Mouse (Mus musculus): ENCODE data around the gene Stat3. TPM values are rescaled to one million over a fixed set of nuclear protein-coding genes. Genes with fewer than 3 reads are reported as not detected.

The Stat3 gene
- polyA plus RNA-seq, 1 experiment from 2014 or later = 60.0 TPM

DNA sequence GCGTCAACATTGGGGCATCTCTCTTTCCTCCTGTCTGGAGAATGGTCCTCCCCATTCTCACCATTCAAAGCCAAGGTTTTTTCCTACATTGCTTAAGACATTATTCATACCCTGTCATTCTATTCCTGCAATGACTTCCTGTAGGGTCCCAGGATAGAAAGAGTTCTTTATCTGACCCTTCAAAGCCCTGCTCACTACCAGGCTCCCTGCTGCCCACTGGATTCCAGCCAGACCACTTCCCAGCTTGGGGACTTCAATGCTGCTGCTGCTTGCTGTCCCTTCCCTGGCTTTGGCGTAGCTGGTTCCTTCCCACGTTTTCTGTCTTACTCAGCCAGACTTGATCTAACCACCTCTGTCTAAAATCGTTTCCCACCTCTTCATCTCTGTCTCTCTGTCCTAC is 7.5 kb upstream of the Stat3 start:
- no peaks in the 10 kb centered on the region for H3K9me3 ChIP-seq (replicated peaks)
- 31% methylated on average over 4 of the region's 4 CpGs for WGBS
- peaks cover 18% of the 10 kb centered on the region for H3K4me1 ChIP-seq (replicated peaks)
- no peaks in the 10 kb centered on the region for H3K27me3 ChIP-seq (replicated peaks)
- H3K4me2 ChIP-seq = no peak overlapping the region
- no peak overlapping the region for H3K4me3 ChIP-seq
- H3K9ac ChIP-seq = no peak overlapping the region
- ATAC-seq (ENCODE audit: insufficient number of reproducible peaks, low FRiP score) = no peak
- H3K36me3 ChIP-seq = no peaks in the 10 kb centered on the region
- H3K27ac ChIP-seq (ENCODE audit: poor library complexity, severe bottlenecking) = peak overlapping the region; percentile 33

DNA sequence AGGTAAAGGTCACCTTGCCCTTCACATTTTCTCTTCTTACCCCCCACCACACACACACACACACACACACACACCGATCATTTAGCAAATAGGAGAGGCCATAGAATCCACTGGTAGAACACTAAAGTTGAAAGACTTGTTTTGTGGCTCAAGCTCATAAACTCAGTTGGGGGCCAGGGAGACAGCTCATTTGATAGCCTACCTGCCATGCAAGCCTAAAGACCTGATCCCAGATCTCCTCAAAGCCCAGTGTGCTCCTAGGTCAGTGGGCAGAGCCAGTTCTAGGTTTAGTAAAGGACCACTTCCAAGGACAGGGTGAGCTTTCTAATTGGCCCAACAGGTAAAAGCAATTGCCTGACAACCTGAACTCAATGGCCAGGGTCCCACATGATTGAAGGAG is 3.0 kb upstream of the Stat3 start:
- Histone ChIP-seq H3K9me3 (replicated peaks) (no peaks in the 10 kb centered on the region), H3K9ac (no peak overlapping the region), H3K4me2 (no peak overlapping the region), H3K27ac (ENCODE audit: poor library complexity, severe bottlenecking) (no peak overlapping the region), H3K36me3 (no peaks in the 10 kb centered on the region), H3K4me3 (no peak overlapping the region), H3K27me3 (replicated peaks) (no peaks in the 10 kb centered on the region), H3K4me1 (replicated peaks) (peaks cover 17% of the 10 kb centered on the region)
- 76% methylated on average over 1 of the region's 1 CpGs for WGBS
- ATAC-seq (ENCODE audit: insufficient number of reproducible peaks, low FRiP score) = no peak

DNA sequence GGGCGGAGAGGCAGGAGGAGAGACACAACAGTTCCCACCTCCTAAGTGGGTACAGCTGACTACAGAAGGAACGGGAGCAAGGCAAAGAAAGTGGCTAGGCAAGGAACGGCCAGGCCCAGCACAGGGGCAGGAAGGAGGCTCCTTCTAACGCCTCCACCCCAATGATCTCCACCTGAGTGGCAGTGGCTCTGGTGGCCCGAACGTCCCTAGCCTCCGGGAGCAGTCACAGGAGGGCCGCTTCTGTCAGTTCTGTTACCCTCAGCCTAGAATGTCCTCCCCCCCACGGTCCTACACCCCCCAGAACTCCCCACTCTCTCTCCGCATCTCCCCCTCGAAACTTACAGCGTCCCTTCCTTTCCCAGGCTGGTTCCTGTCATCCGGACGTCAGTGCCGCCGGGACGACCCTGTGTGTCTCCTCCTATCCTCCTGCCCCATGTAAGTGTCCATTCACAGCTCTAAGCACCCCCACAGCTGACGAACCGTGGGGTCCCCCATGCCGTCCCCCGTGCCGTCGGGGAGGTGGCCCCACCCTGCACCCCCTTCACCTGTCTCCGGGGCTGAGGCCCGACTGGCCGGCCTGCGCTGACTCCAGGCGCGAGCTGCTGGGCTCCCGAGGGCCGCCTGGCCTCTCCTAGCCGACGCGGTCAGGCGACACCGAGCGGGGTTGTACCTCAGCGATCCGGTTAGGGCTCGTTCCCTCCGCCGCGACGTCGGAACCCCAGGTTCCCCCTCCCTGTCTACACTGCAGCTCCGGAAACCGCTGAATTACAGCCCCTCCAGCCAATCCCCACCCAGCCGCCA is 429 bp downstream of the Stat3 start:
- under 1% methylated on average over 48 of the region's 48 CpGs for WGBS
- Histone ChIP-seq H3K36me3 (no peaks in the 10 kb centered on the region), H3K4me2 (peak overlapping the region; percentile 92), H3K27ac (ENCODE audit: poor library complexity, severe bottlenecking) (peak overlapping the region; percentile 81), H3K4me1 (replicated peaks) (peaks cover 29% of the 10 kb centered on the region), H3K9ac (peak overlapping the region; percentile 84), H3K9me3 (replicated peaks) (no peaks in the 10 kb centered on the region), H3K27me3 (replicated peaks) (no peaks in the 10 kb centered on the region), H3K4me3 (peak overlapping the region; percentile 79)
- peak; percentile 4; the same call in 1 of the 2 replicates for ATAC-seq (ENCODE audit: insufficient number of reproducible peaks, low FRiP score)

DNA sequence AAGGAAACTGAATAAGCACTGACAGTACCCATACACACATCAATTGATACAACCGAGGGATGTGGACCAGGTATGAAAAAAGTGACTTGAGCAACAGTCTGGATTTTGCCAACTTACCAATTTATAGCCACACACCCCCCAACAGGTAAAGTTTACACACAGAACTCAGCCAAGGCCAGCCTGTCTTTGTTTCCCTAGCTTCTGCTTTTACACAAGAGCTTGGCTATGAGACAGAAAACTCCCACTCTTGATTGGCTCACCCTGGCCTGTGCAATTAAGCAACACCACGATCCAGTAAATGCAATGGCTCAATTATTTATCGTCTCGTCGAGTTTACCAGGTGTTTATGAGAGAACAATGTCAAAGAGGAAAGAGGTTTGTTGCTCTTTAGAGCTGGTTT is 1.2 kb downstream of the Stat3 start:
- no peaks in the 10 kb centered on the region for H3K9me3 ChIP-seq (replicated peaks)
- H3K4me1 ChIP-seq (replicated peaks) = peaks cover 29% of the 10 kb centered on the region
- peak overlapping the region; percentile 92 for H3K4me2 ChIP-seq
- WGBS = 22% methylated on average over 5 of the region's 5 CpGs
- no peaks in the 10 kb centered on the region for H3K27me3 ChIP-seq (replicated peaks)
- H3K27ac ChIP-seq (ENCODE audit: poor library complexity, severe bottlenecking) = no peak overlapping the region
- H3K4me3 ChIP-seq = peak overlapping the region; percentile 79
- peak overlapping the region; percentile 27; the same call in 1 of the 2 replicates for H3K9ac ChIP-seq
- no peaks in the 10 kb centered on the region for H3K36me3 ChIP-seq
- ATAC-seq (ENCODE audit: insufficient number of reproducible peaks, low FRiP score) = no peak

DNA sequence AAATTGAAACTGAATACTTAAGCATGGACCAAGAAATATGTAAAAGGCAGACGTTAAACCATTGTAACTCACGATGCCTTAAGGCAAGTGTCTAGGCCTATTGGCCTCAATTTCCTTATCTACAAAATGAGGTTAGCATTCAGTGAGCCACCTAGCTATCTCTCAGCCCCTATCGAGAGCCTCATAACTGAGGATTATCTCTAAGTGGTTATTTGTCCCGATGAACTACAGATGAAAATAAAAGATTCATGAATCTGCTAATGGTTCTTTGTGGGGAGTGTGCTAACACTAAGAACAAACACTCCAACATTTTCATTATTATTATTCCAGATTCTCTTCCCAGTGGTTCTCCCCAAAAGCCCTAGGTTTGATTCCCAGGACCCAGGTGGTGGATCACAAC is 2.0 kb downstream of the Stat3 start:
- Histone ChIP-seq H3K27me3 (replicated peaks) (no peaks in the 10 kb centered on the region), H3K9ac (no peak overlapping the region), H3K36me3 (no peaks in the 10 kb centered on the region), H3K4me1 (replicated peaks) (peaks cover 29% of the 10 kb centered on the region), H3K4me2 (peak overlapping the region; percentile 45), H3K9me3 (replicated peaks) (no peaks in the 10 kb centered on the region), H3K4me3 (no peak overlapping the region), H3K27ac (ENCODE audit: poor library complexity, severe bottlenecking) (no peak overlapping the region)
- WGBS = 36% methylated on average over 4 of the region's 4 CpGs
- ATAC-seq (ENCODE audit: insufficient number of reproducible peaks, low FRiP score) = no peak

DNA sequence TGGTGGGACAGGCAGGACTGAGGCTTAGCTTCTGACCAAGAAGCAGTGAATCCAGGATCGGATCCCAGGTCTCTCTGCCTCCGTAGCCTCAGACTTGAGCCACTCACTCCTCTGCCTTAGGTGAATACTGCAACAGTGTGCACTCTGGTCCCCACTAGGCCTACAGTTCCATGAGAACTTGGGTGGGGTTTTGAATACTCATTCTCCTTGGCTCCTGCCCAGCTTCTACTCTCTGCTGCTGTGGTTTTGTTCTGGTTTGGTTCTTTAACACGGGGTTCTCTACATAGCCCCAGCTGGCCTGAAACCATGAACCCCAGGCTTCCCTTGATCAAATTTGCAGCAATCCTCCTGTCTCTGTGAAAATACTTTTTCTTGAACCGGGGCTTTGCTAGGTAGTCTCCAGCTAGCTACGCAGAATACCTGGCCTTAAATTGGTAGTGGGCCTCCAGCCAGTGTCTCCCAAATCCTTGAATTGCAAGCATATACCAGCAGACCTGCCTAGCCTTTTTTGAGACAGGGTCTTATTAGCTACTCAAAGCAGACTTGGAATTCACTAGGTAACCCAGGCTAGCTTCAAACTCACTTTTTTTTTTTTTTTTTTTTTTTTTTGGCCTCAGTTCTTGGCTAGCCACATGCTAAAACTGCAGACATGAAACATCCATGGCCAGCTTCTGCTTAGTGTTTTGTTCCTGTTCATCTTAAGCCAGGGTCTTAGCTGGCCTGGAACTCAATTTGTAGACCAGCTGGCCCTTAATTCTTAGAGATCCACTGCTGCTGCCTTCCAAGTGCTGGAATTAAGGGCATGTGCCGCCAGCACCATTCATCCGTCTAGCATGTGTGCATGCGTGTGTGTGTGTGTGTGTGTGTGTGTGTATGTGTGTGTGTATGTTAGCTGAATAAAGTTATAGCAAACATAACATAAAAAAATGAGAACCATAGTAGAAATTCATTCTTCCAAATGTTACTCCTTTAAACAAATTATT is 3.7 kb downstream of the Stat3 start:
- WGBS = 91% methylated on average over 8 of the region's 8 CpGs
- peaks cover 36% of the 10 kb centered on the region for H3K4me1 ChIP-seq (replicated peaks)
- no peak overlapping the region for H3K9ac ChIP-seq

DNA sequence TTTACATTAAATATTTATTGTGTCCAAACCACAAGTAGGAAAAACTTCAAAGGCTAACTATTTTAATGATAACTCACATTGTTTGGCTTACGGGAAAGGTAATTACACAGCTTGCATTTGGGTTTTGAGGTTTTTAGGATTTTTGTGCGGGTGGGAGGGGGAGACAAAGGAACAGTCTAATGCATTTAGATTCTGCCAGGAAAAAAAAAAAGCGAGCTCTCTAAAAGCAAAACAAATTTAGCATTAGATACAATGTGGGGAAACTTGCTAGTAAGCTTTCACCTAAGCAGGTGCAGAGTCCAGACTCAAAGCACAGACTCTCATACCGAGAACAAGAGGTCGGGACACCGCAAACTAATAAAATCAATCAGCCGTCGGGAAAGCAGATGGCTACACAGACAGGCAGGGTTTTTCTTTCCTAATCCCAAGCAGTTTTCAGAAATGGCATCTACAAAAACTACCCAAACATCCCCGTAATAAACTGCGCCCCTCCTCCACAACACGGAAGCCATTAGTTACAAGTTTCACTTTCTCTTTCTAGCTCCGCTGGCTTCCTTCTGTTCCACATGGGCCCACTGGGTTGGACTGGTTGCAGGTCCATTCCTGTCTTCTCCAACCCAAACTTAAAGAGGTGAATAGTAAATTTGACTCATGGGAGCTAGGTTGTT is 8.0 kb downstream of the Stat3 start:
- Histone ChIP-seq H3K9me3 (replicated peaks) (no peaks in the 10 kb centered on the region), H3K36me3 (peaks cover 8% of the 10 kb centered on the region; the same call in 1 of the 2 replicates), H3K27me3 (replicated peaks) (no peaks in the 10 kb centered on the region), H3K27ac (ENCODE audit: poor library complexity, severe bottlenecking) (0 out of 2 replicates have a peak overlapping the region, but pooled peaks have one; percentile 1), H3K4me3 (0 out of 2 replicates have a peak overlapping the region, but pooled peaks have one; percentile 6), H3K4me2 (peak overlapping the region; percentile 37; the same call in 1 of the 2 replicates), H3K9ac (0 out of 2 replicates have a peak overlapping the region, but pooled peaks have one; percentile 14), H3K4me1 (replicated peaks) (peaks cover 21% of the 10 kb centered on the region)
- 76% methylated on average over 12 of the region's 12 CpGs for WGBS
- no peak for ATAC-seq (ENCODE audit: insufficient number of reproducible peaks, low FRiP score)

More for the DNA sequence above, 3.7 kb downstream of the Stat3 start:
- no peak overlapping the region for H3K27ac ChIP-seq (ENCODE audit: poor library complexity, severe bottlenecking)
- H3K4me3 ChIP-seq = no peak overlapping the region
- H3K36me3 ChIP-seq = peaks cover 8% of the 10 kb centered on the region; the same call in 1 of the 2 replicates
- H3K4me2 ChIP-seq = no peak overlapping the region
- ATAC-seq (ENCODE audit: insufficient number of reproducible peaks, low FRiP score) = no peak
- no peaks in the 10 kb centered on the region for H3K9me3 ChIP-seq (replicated peaks)
- no peaks in the 10 kb centered on the region for H3K27me3 ChIP-seq (replicated peaks)

DNA sequence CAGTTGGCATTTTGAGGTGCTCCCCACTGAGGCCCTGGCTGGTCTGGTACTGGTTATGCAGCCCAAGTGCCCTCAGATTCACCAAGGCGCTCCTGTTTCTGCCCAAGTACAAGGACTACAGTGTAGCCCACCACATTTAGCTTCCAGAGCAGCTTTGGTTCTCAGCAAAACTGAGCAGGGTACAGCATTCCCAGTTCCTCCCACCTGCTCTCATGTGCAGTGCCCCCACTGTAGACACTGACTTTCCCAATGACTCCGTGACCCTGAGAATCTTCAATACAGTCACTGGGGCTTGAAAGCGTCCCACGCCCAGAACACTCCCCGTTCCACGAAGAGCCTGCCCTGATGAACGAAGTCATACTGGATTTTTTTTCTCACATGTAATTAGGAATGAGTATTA is 8.7 kb downstream of the Stat3 start:
- H3K4me1 ChIP-seq (replicated peaks) = peaks cover 20% of the 10 kb centered on the region; the same call in 1 of the 2 replicates
- 74% methylated on average over 7 of the region's 7 CpGs for WGBS
- H3K36me3 ChIP-seq = peaks cover 10% of the 10 kb centered on the region; the same call in 1 of the 2 replicates
- no peak overlapping the region for H3K4me2 ChIP-seq
- no peak for ATAC-seq (ENCODE audit: insufficient number of reproducible peaks, low FRiP score)
- H3K27ac ChIP-seq (ENCODE audit: poor library complexity, severe bottlenecking) = no peak overlapping the region
- H3K9me3 ChIP-seq (replicated peaks) = no peaks in the 10 kb centered on the region
- no peak overlapping the region for H3K4me3 ChIP-seq
- H3K27me3 ChIP-seq (replicated peaks) = no peaks in the 10 kb centered on the region
- H3K9ac ChIP-seq = no peak overlapping the region

DNA sequence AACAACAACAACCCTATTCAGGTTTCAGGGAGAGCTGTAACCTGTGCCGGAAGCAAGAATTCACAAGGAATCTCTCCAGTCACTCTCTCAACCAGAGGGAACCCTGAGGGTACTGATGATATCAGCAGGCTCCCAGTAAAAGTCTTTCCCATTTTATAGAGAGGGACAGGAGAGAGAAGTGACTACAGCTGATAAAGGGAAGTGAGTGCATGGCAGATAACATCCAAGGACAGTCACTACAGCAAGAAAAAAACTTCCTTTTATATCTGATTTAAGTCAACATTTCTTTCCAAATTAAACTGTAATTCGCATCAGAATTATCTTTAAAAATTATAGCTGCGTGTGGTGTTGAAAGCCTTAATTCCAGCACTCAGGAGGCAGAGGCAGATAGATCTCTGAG is 12.0 kb downstream of the Stat3 start:
- Histone ChIP-seq H3K4me1 (replicated peaks) (peaks cover 14% of the 10 kb centered on the region), H3K27me3 (replicated peaks) (no peaks in the 10 kb centered on the region), H3K9ac (no peak overlapping the region), H3K4me3 (no peak overlapping the region), H3K27ac (ENCODE audit: poor library complexity, severe bottlenecking) (no peak overlapping the region), H3K36me3 (peaks cover 10% of the 10 kb centered on the region; the same call in 1 of the 2 replicates), H3K4me2 (no peak overlapping the region), H3K9me3 (replicated peaks) (no peaks in the 10 kb centered on the region)
- no peak for ATAC-seq (ENCODE audit: insufficient number of reproducible peaks, low FRiP score)
- WGBS = 75% methylated on average over 3 of the region's 3 CpGs

DNA sequence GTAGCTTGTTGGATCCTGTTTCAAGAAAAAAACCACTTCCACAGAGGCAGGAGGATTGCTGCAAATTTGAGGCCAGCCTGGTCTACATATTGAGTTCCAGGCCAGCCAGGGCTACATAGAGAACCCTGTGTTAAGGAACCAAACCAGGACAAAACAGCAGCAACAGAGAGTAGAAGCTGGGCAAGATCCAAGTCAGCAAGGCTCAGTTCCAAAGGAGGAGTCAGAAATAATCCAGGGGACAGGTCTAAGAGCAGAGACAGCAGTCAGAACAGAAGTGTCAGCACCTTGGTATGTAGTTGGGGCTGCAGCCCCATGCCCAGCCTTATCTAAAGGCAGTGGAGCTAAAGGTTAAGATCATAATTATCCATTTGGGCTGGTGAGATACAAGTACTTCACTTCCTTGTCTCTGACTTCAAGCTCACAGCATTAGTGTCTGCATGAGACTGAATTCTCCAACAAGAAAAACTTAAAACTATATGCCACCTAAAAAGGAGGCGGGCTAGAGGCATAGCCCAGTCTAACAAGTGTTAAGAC is 14.9 kb downstream of the Stat3 start:
- Histone ChIP-seq H3K4me2 (no peak overlapping the region), H3K36me3 (0 out of 2 replicates have a peak, but pooled peaks cover 6% of the 10 kb centered on the region), H3K9ac (no peak overlapping the region), H3K9me3 (replicated peaks) (no peaks in the 10 kb centered on the region), H3K27me3 (replicated peaks) (no peaks in the 10 kb centered on the region), H3K27ac (ENCODE audit: poor library complexity, severe bottlenecking) (no peak overlapping the region), H3K4me1 (replicated peaks) (peaks cover 11% of the 10 kb centered on the region), H3K4me3 (no peak overlapping the region)
- 84% methylated on average over 1 of the region's 1 CpGs for WGBS
- no peak for ATAC-seq (ENCODE audit: insufficient number of reproducible peaks, low FRiP score)

Measured in heart, embryonic 12.5 days (tissue).